Mouse (Mus musculus) mouse trophoblast stem cell (cell line): Measurements from ENCODE around the gene Traf7.

Source experiments
- in situ Hi-C, 2 experiments: fragments of 300-500 bp; cut with MseI, MboI; formaldehyde crosslinking; loops; 2 replicates in 1 of 2; 3 replicates in 1 of 2; pipeline ENCODE4 v1.15.1; 2025

The Traf7 gene

DNA sequence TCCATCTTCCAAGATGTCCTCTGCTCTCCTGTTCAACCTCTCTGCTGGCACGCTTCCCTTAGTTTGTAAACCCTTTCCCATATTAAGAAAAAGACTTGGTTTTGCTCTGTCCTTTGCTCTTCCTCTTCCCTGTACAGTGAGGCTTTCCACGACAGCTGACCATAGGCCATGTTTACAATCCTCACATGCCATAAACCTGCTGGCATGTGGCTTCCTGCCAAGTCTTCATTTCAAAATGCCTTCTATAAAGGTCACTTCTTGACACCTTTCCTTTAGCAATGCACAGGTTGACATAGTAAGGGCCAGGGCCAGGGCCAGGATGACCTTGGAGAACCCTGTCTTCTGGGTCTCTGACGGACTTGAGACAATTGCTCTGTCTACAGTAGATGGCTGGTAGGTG, 18.5 kb upstream of the Traf7 start:
- in situ Hi-C loops, result loop anchor here (5.0 to 10.0 kb wide), 2 partner anchors 109 to 111 kb away; partner anchors contain the start of genes Npw (in 2 of the 2) and Slc9a3r2 (in 1 of the 2)

DNA sequence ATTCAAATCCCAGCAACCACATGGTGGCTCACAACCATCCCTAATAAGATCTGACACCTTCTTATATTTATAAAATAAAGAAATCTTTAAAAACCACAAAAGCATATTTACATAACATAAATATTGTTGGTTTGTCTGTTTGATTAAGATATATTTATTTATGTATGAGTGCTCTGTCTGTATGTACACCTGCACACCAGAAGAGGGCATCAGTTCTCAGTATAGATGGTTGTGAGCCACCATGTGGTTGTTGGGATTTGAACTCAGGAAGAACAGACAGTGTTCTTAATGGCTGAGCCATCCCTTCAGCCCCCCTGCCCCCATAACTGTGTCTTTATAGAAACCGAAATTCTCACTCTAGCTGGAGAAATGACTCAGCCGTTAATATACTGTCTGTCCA, 17.5 kb upstream of the Traf7 start:
- in situ Hi-C loops, result loop anchor here (5.0 to 10.0 kb wide), 2 partner anchors 110 to 112 kb away; partner anchors contain the start of genes Npw (in 2 of the 2) and Slc9a3r2 (in 1 of the 2)

DNA sequence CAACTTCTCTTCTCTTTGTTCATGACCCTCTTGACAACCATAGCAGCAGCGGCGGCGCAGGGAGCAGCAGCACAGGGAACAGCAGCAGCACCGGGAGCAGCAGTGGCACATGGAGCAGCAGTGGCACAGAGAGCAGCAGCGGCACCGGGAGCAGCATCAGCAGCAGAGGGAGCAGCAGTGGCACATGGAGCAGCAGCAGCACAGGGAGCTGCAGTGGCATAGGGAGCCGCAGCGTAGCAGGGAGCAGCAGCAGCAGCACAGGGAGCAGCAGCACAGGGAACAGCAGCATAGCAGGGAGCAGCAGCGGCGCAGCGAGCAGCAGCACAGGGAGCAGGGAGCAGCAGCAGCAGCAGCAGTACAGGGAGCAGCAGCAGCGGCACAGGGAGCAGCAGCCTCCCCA, 16.9 kb upstream of the Traf7 start:
- in situ Hi-C loops, result loop anchor here (5.0 to 10.0 kb wide), 2 partner anchors 110 to 113 kb away; partner anchors contain the start of genes Npw (in 2 of the 2) and Slc9a3r2 (in 1 of the 2)

DNA sequence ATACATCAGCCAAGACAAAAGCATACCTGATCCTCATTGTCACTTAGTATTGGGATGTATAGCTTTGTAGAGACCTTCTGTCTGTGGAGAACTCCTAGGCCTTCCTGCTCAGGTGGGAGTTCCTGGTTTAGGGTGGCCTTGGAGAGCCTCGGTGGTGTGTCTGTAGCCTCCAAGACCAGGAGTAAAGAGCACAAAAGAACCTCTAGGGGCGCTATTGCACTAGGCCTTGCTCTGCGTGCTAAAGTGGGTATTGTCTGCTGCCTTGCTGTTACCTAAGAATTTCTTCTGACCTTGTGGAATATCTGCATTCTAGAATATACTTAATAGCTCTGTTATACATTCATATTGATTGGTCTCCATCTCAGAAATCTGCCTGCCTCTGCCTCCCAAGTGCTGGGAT, 12.6 kb upstream of the Traf7 start:
- in situ Hi-C loops, result loop anchor here in 1 of 2 experiments (10.0 kb wide), 1 partner anchor 114 kb away; the partner anchor contains the start of genes Npw and Slc9a3r2

DNA sequence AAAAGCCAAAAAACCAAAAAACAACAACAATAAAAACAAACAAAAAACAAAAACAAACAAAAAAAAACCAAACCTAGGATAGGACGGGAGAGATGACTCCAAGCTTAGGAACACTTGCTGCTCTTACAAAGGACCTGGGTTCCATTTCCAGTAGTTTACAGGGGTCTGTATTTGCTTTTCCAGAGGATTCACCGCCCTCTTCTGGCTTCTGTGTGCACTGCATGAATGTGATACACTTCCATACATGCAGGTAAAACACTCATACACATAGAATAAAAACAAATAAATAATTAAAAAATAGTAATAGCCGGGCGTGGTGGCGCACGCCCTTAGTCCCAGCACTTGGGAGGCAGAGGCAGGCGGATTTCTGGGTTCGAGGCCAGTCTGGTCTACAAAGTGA, 11.2 kb upstream of the Traf7 start:
- in situ Hi-C loops, result no loop called here

DNA sequence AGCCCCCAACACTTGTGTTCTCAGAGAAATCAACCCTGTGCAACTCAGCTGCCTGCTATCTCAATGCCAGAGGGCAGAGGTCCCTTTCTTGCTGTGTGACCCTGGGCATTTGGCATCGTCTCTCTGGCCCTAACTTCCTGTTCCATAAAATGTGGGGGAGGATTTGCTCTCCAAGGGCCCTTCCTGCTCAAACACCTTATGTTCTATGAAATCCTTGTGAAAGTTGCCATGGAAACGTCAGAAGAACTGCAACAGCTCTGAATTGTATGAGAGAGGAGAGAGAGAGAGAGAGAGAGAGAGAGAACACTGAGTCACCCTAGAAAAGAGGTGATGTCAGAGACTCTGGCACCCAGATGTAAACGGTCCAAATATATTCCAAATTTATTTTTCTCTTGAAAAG, 9.8 kb upstream of the Traf7 start:
- in situ Hi-C loops, result no loop called here

DNA sequence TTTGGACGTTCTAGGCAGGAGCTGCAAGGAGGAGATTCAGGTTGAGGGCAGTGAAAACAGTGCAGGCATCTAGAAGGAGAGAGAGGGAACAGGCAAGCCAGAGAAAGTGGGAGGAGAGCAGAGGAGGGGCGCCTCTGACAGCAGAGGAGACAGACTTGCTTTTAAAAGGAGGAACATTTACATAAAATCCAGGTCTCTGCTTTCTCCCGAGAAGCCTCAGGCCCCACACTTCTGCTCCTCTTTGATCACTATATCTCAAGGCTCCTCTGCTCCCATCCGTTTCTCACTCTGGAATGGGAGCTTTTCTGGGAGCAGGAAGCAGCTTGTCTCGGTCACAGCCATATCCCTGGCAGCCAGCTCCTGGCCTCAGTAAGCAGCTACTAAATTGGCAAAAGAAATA, 7.6 kb upstream of the Traf7 start:
- in situ Hi-C loops, result no loop called here

DNA sequence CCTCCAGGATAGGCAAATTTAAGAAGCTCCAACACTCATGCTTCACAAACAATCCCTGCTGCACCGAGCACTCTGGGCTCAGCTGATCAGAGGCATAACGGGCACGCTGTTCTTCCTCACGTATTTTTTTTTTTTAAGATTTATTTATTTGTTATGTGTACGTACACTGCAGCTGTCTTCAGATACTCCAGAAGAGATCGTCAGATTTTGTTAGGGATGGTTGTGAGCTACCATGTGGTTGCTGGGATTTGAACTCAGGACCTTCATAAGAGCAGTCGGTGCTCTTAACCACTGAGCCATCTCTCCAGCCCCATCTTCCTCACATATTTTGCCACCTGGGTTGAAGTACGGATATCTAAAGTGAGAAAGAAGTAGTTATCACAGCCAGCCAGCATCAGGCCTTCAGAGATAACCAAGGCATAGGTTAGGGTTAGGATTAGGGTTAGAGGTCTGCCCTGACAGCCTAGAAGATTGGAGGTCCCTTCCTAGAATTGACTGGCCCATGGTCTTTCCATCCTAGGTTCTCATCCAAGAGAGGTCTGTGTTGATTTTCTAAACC, 6.5 kb upstream of the Traf7 start, which contains the start of gene Rab26:
Gene Rab26, minus strand, starts transcription at position 51 of the 559 bp plus-strand sequence.
- in situ Hi-C loops, result no loop called here

DNA sequence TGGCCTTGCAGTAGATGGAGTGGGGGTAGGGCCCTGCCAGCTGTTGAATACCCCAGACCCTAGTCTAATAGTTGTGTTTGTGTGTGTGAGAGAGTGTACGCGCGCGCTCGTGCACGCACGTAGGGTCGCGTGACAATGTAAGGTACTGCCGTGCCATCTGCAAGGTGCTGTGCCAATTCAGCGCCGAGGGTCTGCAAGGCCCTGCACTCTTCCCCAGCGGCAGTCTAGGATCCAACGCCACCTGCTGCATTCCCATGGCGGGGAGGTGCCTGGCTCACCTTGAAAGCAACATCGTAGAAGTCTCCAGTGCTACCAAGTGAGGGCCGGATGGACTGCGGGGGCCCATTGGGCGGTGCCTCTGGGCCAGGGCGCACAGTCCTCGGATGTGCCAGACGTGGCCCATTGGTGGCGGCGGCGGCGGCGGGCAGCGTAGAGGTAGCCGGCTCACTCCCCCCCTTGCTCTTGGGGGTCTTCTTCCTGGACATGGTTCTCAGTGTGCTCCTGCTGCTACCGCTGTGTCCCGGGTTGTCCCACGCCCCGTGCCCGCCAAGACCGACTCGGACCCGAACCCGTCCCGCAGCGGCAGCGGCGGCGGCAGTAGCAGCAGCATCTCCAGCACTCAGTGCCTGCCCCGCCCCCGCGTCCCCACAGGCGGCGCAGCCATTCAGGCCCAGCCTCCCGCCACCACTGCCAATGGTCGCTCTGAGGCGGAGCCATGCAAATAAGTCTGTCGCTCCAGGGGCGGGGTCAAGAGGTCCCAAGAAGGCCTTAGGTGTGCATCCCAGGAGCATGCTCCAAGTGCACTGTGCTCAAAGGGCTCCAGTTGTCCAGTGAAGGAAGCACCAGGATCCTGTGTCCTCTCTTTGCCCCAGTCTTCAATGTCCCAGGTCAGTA, 5.6 kb upstream of the Traf7 start:
- in situ Hi-C loops, result no loop called here

DNA sequence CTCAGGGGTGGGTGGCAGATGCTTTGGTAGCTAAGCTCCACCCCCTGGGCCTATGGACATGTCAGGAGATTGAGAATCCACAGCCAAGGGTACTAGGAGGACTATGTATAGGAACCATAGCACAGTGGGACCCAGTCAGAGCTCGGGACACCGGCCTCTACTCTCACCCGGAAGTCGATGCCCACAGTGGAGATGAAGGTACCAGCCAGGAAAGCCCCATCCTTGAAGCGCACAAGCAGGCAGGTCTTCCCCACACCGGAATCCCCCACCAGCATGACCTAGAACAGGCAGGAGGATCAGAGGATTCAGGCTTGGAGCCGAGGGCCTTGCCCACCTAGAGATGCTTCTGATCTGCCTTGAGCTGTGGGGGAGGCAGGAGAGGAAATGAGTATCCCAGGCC, 4.3 kb upstream of the Traf7 start:
- in situ Hi-C loops, result no loop called here

DNA sequence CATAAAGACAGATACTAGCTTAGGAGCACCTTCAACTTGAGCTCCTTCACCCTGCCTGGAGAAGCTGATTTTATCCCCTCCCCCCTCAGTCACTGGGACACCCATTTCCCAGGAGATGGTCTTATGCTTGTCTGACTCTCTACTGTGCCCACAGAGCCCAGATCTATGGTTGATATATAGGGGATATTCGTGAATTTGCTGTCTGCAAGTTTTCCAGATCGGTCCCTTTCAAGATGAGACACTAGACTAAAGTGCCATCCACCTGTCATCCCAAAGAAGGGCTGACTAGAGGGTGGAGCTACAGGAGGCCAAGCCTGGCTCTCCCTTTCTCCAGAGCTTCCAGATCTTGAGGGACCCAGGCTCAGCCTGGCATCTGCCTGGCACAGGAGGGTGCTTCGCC, 3.3 kb upstream of the Traf7 start:
- in situ Hi-C loops, result no loop called here

DNA sequence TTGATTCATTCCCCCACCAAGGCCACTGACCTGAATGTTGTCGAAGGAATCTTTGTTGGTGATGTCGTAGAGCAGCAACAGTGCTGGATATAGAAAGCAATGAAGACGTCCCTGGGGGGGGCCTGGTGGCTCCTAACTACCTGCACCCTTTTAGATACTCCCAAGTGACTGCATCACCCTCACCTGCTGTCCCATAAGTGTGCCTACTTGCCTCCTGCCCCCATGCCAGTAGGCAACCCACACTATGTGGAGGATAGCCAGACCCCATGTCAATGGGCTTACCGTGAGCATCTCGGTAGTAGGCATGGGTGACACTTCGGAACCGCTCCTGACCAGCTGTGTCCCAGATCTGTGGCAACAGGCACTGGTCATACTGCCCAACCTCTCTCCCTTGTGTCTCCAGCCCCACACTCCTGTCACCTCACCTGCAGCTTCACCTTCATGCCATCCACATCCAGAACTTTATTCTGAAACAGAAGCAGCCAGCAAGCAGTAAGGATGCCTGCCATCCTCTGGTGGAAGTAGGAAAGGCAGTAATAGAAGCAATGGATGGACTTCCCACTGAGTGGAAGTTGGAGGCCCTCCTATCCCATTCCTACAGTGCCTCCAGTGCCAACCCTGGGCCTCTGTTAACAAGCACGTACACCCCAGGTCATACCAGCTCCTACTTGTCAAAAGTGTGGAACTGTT, 2.8 kb upstream of the Traf7 start:
- in situ Hi-C loops, result no loop called here

DNA sequence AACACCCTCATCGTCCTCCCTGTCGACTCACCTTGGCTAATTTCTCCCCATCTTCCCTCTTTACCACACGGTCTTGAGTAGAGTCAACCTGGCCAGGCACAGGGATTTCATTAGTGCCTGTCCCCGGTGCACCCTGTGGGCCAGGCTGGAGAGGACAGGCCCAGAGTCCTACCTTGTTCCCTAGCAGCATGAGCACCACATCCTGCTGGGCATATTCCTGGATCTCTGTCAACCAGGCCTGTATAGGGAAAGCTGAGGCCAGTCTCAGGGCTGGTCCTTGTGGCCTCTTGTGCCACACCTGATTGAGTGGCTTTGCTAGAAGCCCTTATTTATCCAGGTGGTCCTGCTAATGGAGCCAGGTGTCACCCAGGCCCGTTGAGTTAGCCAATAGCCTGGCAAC, 2.1 kb upstream of the Traf7 start:
- in situ Hi-C loops, result no loop called here

DNA sequence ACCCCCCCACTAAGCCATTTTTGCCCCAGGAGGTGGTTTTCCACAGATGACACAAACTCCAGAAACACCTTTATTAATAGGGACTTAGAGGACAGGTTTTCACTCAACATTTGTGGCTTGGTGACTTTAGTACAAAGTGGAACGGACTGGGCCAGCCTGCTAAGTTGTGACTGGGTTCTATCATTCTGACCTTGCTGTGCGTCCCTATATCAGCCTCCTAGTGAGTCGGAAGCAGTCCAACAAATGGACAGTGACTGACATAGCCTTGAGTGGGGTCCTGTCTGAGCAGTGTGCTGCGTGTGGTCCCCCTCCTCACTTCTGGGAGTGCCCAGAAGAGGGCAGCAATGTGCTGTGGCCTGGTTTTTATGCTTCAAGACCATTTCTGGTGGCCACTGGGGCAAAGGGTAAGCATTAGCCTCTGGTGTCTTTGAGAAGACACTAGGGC, 1.3 kb upstream of the Traf7 start:
- in situ Hi-C loops, result no loop called here

DNA sequence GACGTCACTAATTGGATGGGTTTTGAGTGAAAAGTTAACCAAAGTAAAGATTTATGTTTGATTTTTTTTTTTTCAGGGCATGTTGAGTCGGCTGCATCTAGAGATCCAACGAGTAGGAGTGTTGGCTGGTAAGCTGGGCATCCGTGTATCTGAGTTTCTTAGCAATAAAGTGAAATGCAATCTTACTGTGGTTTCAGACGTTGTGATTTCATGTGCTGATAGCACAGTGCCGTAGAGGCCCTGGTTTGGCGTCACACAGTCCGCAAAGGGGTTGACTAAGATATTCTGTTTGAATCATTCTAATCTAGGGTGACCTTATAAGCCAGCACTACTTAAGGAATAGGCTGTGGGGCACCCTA, 801 bp upstream of the Traf7 start:
- in situ Hi-C loops, result no loop called here

DNA sequence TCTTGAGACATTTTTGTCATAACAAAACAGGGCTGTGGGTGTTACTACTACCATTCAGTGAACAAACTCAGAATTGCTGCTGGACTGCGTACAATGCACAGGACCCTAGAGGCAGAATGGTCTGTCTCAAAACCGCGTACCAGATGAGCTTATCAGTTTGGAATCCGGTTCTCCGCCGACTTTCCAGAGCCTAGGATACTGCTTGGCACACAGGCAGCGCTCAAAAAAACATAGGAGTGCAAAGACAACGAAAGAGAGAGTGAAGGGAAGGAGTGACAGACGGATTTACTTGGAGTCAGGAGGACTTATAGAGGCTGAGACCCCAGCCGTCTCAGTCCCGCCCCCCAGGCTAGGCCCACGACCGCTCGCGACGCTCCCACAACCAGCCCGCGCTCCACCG, 423 bp downstream of the Traf7 start:
- in situ Hi-C loops, result no loop called here

DNA sequence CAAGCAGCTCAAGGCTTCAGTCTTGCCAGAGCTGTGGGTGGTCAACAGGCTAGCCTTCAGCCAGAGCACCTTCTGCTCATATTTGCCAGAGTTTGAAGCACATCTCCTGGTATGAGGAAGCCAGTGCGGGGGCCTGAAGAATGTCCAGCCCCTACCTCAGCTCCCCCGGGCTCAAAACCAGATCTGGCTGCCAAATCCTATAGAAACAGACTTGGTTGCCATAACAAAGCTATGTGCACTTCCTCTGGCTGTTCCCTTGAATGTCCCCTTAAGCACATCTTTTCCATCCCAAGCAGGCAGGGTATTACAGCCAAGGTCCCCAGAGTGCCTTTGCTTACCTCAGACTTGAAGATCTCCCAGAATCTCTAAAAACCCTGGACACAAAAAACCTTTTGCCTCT, 3.0 kb downstream of the Traf7 start:
- in situ Hi-C loops, result no loop called here

DNA sequence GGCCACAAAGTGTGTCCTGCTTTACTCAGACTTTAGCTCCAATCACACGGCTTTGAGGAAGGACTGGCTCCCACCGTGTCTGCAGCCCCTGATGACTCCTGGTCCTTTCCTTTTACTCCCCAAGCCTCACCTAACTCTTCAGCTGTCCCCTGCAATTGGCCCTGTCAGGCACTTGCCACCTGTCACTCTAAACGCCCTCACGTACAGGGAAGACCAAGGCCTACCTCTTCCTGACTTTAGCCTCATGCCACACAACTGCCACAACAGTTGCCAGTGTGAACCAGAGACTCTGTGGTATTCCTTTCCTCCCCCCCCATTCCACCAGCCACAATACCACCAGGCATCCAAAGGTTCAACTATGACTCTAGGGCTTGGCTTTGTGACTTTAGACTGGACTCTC, 7.3 kb downstream of the Traf7 start:
- in situ Hi-C loops, result no loop called here

DNA sequence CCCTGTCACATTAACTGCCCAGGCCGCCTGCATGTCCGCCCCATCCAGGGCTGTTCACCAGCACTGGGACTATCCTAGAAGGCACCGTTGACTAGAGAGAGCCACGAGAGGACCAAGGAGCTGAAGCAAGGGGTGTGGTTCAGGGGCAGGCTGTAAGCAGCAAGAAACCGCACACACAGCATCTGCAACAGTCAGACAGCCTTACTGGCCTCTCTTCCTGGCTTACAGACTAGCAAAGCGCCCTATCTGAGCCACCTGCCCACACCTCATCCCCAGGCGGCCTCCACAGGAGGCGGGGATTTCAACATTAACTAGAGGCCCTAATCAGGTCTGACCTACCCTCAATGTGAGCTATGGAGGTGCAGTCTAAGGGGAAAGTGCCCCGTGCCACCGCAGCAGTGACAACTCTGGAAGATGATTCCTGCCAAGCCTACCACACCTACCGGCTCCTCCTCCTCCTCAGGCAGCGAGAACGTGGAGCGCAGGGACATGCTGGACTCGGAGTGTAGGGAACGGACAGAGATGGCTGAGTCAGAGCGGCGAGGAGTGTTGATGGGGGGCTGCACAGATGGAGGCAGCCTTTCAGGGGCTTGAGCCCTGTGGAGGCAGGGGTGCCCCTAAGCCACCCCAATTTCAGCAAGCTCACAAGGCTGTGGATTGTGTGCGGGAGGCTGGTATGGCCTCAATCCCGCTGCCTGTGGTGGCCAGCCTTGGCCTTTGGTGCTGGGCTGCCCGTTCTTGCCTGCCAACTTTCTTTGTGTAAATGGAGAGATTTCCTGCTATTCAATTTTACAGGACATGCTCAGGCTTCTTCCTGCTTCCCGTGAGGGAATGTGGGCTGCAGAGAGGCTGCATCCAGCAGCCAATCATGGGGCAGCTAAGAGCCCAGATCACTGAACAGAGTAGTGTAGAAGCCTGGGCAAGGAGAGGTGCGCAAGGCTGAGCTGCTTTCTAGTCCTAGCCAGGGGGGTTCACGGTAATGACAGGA, 13.2 kb downstream of the Traf7 start:
- in situ Hi-C loops, result no loop called here

DNA sequence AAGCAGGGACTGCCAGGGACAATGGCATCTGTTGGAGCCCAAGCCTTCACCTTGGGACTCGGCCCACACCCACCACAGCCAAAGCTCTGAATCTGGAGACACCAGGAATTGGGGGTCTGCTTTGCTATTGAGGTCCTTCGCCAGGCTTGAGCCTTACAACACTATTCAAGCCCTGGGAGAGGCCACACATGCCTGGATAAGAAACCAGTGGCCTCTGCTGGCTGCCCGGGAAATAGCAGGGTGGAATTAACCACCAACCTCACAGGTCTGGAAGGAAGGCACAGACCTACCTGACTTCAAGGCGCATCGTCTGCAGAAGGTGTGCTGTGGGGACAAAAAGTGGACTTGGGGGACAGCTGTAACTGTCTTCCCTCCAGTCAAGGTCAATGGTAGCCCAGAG, 14.1 kb downstream of the Traf7 start:
- in situ Hi-C loops, result no loop called here

DNA sequence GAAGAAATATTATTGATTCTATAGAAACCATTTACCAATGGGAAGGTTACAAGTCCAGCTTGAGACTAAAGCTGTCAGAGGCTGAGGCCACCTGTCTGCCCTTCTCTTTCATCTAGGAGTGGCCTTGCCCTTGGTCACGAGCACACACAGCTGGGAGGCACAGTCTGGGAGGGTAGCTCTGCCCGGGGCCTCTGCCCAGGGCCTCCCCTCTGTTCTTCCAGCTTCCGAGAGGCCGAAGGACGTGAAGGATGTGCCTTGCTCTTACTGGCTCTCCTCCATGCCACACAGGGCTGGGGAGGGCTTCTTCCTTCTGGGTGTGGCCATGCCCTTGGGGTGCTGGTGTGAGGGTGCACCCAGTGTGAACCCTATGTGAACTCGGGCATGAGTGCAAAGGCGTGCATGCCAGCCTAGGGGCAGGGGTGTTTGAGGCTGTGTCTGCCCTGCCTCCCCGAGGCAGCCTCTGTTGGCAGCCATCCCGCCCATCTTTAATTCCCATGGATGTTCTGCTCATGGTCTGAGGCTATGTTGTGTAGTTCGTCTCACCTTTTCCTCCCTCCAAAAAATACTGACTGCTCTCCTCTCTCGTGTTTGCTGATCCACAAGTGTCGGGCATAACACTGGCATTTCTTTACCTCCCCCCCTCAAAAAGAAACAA, 19.8 kb downstream of the Traf7 start:
- in situ Hi-C loops, result no loop called here
